Mouse (Mus musculus) lung, adult 2 months (tissue): ENCODE data around the gene Kcnh8. TPM values are rescaled to one million over a fixed set of nuclear protein-coding genes. Genes with fewer than 3 reads are reported as not detected.

Experiments used
- DNase-seq: peaks from one replicate; pipeline ENCODE4 v3.0.0; 2022
- H3K4me1 ChIP-seq: fragments of 200-500 bp; 2 replicates; pipeline ENCODE4 v1.6.1; 2011; ENCODE audit warnings: low read length; ENCODE audit not compliant: control insufficient read depth, insufficient read depth
- H3K4me3 ChIP-seq: fragments of 200-500 bp; replicated peaks from 2 replicates; pipeline ENCODE3; 2011; ENCODE audit warnings: low read depth, mild to moderate bottlenecking, control low read depth, low read length; ENCODE audit errors: extremely low read depth
- CTCF ChIP-seq: fragments of 200-500 bp; IDR thresholded peaks from 2 replicates; pipeline ENCODE4 v1.5.1; 2011; ENCODE audit warnings: mild to moderate bottlenecking, low read length, control low read depth; ENCODE audit not compliant: insufficient read depth
- POLR2A ChIP-seq: fragments of 200-500 bp; IDR thresholded peaks from 2 replicates; pipeline ENCODE4 v1.6.1; 2011; ENCODE audit warnings: low read depth, mild to moderate bottlenecking, control low read depth, low read length, borderline replicate concordance; ENCODE audit errors: extremely low read depth
- WGBS: fragments of 180-500 bp; shearing (Covaris S2); methylation state at CpG from one replicate; pipeline ENCODE4 v1.1.7; 2018; 5-methylcytosine and 5-hydroxymethylcytosine counted together
- polyA plus RNA-seq: library from polyadenylated mRNA; depleted of rRNA; stranded (reverse); fragments of >200 nt; gene quantifications from 2 replicates; pipeline ENCODE4 v1.2.3, GENCODE M21; 2012

The Kcnh8 gene
- polyA plus RNA-seq, 1 experiment = 0.05 TPM

DNA sequence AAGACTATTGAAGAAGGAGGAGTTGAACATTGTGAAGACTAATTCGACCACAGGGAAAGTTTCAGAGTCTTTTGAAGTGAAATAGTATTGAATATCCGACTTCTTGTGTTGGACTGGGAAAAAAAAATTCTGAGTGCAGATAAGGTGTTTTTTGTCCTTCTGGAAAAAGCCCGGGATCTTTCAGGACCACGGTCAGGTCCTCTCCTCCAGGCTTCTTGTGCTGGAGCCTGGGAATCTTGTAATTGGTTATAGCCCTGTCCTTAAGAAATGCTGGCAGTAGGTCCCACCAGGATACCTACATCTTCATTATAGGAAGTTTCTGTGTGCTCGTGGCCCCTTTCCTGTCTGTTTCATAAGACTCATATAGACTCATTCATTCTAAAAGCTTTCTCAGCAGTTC, 902 bp downstream of the Kcnh8 start:
- 6% methylated on average over 5 of the region's 5 CpGs for WGBS
- Histone ChIP-seq H3K4me1 (no peaks in the 10 kb centered on the region), H3K4me3 (no peak overlapping the region)
- no peak for DNase-seq
- no peak for TF ChIP-seq POLR2A
- TF ChIP-seq CTCF = no peak

DNA sequence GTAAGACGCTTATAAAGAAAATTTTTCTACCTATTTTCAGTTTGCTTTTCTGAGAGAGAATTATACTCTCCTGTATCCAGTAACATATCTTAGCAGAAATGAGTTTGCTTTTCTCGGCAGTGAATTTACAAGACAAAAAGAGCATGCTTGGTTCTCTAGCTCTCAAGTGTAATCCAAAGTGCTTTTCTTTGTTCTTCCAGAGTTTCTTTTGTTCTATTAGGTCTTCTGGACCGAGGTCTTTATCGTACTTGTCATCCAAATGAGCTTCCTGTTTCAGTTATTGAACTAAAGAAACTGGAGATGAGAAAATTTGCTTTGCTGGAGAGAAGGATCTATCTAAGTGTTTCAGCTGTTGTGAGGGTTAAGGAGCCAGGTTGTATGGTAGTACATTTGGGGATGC, 8.9 kb downstream of the Kcnh8 start:
- no peak overlapping the region for H3K4me3 ChIP-seq
- DNase-seq = no peak
- TF ChIP-seq POLR2A (no peak), CTCF (no peak)
- 64% methylated on average over 4 of the region's 4 CpGs for WGBS
- H3K4me1 ChIP-seq = no peaks in the 10 kb centered on the region

DNA sequence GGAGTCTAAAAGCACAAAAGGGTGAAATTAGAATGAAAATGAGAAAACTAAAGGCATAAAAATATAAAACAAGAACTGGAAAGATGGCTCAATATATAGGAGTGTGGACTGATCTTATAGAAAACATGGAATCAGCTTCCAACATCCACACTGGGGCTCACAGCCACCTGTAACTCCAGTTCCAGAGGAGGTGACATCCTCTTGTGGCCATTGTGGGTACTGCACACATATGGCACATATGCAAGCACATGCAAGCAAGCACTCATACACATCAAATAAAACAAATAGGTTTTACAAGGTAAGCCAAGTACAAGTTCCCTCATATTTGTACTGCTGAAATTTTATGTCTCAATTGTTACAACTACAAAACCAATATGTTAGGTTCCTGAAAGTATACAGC, 46.7 kb downstream of the Kcnh8 start:
- H3K4me3 ChIP-seq = no peak overlapping the region
- TF ChIP-seq CTCF (no peak), POLR2A (no peak)

DNA sequence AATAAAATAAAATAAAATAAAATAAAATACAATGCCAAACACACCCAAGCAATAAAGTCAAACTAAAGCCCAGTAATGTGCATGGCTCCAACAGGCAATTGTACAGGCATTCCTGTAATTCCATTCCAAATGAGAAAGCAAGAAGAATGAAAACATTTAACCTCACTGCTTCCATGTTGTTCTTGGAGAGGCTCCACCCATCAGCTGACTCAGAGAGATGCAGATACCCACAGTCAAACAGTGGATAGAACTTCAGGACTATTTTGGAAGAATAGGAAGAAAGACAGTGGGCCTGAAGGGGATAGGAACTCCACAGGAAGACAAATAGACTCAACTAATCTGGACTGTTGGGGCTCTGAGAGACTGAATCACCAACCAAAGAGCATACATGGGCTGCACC, 89.5 kb downstream of the Kcnh8 start:
- Histone ChIP-seq H3K4me1 (no peaks in the 10 kb centered on the region), H3K4me3 (no peak overlapping the region)
- TF ChIP-seq CTCF (no peak), POLR2A (no peak)
- DNase-seq = no peak

More for the DNA sequence above, 46.7 kb downstream of the Kcnh8 start:
- DNase-seq = no peak
- H3K4me1 ChIP-seq = no peaks in the 10 kb centered on the region

DNA sequence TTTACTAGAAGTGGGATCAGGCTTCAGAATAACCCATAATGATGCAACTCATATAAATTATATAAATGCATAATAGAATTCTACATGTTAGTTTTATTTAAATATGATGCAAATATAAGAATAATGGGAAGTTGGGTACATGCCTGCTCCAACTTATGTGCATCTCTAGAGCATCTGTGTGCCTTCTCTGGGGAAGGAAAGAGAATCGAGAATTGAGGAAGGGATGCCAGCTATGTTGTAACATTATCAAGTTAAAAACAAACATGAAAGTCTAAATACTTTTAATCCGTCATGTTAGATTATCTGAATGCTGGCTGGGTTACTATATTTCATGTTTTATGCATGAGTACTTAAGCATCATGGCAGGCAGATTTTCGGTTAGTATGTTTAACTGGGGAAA, 99.4 kb downstream of the Kcnh8 start:
- WGBS = 64% methylated on average over 3 of the region's 3 CpGs
- no peak overlapping the region for H3K4me3 ChIP-seq
- H3K4me1 ChIP-seq = no peaks in the 10 kb centered on the region
- DNase-seq = no peak
- TF ChIP-seq POLR2A (no peak), CTCF (no peak)

- Histone ChIP-seq H3K4me3 (no peak overlapping the region), H3K4me1 (no peaks in the 10 kb centered on the region)
- DNase-seq = no peak
- TF ChIP-seq CTCF (no peak), POLR2A (no peak)
- 32% methylated on average over 1 of the region's 1 CpGs for WGBS
These were observed 109.8 kb downstream of the Kcnh8 start for GRCm38 (mm10) chr17:52712319-52712718.

DNA sequence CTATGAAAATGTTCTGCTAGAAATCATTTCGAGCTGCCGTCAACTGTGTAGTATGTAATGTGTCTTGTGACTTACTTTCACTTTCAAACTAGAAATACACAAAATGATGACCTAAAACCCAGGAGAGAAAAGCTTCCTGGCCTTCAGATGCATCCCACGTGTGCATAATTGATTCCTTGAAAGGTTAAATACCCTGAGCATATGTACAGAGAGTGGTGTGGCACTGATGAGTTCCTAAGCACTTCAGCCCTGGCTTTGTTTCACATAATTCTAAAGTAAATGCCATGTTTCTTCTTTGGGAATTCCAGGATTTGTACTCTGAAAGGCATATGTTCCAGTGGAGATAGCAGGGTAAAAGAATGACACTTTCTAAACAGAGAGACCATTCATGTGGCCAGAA, 119.7 kb downstream of the Kcnh8 start:
- 63% methylated on average over 3 of the region's 3 CpGs for WGBS
- no peak for DNase-seq
- Histone ChIP-seq H3K4me1 (no peaks in the 10 kb centered on the region), H3K4me3 (no peak overlapping the region)
- TF ChIP-seq POLR2A (no peak), CTCF (no peak)

DNA sequence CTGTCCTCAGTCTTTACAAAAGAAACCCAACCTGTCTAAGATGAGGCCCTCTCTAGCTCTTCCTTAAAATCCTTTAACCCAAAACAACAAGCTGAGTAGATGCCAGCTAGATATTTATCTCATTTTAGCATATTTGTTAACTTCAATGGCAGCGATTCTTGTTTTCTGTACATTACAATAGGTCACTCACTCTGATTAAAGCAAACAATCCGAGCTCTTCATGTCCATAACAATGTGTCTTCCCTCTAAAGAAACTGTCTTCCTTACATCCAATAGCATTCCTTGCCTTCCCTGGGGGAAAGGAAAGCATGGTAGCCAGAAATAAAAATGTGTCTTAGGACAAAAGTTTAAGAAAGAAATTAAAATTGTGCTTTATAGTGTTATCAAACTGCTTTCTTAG, 126.3 kb downstream of the Kcnh8 start:
- TF ChIP-seq CTCF = no peak
- TF ChIP-seq POLR2A = no peak
- 60% methylated on average over 2 of the region's 2 CpGs for WGBS

DNA sequence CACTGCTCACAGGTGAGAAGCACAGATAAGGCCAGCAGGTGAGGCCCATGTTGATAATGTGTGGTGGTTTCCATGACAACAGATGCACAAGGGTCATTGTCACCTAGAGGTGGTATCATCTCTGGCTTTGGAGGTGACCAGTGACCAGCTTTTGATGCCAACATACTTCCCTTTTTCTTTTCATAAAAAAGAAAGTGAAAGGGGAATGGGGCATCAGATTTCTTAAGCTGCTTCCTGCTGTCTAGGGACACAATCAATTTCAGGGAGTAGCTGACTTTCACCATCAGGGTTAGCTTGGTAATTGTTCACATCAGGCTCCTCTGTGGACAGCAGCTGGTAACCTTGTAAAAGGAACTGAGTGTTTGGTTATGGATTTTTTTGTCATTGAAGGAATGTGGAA, 135.9 kb downstream of the Kcnh8 start:
- TF ChIP-seq CTCF (no peak), POLR2A (no peak)
- H3K4me3 ChIP-seq = no peak overlapping the region

More for the DNA sequence above, 126.3 kb downstream of the Kcnh8 start:
- H3K4me3 ChIP-seq = no peak overlapping the region
- no peak for DNase-seq
- H3K4me1 ChIP-seq = no peaks in the 10 kb centered on the region

DNA sequence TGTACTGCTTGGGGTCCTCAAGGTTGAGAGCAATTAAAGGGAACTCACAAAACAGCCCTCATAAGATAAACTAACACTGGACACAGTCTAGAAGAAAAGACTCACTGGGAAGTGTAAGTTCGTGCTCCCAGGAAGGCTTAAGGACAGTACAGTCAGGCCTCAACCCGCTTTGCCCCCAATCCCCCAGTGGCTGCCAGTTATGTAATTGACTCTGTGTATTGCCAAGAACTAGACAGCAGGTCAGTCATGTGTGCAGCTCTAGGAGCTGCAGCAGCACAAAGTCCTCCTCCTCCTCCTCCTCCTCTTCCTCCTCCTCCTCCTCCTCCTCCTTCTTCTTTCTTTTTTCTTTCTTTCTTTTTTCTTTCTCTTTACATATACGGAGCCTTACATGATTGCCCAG, 185.6 kb downstream of the Kcnh8 start:
- no peaks in the 10 kb centered on the region for H3K4me1 ChIP-seq
- WGBS = 49% methylated on average over 3 of the region's 3 CpGs
- no peak for TF ChIP-seq POLR2A
- TF ChIP-seq CTCF = no peak
- H3K4me3 ChIP-seq = no peak overlapping the region
- no peak for DNase-seq

More for the DNA sequence above, 135.9 kb downstream of the Kcnh8 start:
- no peaks in the 10 kb centered on the region for H3K4me1 ChIP-seq
- DNase-seq = no peak

DNA sequence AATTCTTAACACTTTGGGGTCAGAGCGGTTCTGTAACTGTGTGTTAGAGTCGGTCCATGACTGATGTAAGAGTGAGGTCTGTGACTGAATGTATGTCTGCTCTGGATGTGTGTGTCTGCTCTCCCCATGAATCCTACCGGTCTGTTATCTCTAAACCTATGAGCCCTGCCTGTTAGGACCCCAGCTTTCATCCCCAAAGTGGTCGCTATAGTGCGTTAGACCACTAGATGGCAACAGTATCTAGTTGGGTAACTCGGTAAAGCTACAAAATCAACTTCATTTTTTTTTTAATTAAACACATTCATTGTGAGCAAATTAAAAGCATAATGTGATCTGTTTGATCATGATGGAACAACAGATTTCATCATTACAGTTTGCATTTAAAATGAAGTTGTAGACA, 202.0 kb downstream of the Kcnh8 start:
- no peak for TF ChIP-seq POLR2A
- no peak for TF ChIP-seq CTCF
- Histone ChIP-seq H3K4me3 (no peak overlapping the region), H3K4me1 (no peaks in the 10 kb centered on the region)
- no peak for DNase-seq
- 51% methylated on average over 6 of the region's 6 CpGs for WGBS
